Mouse (Mus musculus) macrophage (primary cell): Measurements from ENCODE around the gene Trim31. TPM values are rescaled to one million over a fixed set of nuclear protein-coding genes. Genes with fewer than 3 reads are reported as not detected.
"Not testable (repeated sequence)": the region's sequence is repeated elsewhere in the genome, so short reads cannot be mapped to it uniquely, and the experiment has no call there.

Experiments used
- H3K27ac ChIP-seq: fragments of 350-480 bp; formaldehyde crosslinking; 2 replicates; pipeline ENCODE4 v1.9.0; 2021
- H3K36me3 ChIP-seq: fragments of 350-480 bp; formaldehyde crosslinking; 2 replicates; pipeline ENCODE4 v1.9.0; 2021; ENCODE audit errors: inconsistent target
- H3K4me3 ChIP-seq: fragments of 350-480 bp; formaldehyde crosslinking; 2 replicates; pipeline ENCODE4 v1.9.0; 2021; ENCODE audit errors: inconsistent target
- H3K79me2 ChIP-seq: fragments of 350-480 bp; formaldehyde crosslinking; 2 replicates; pipeline ENCODE4 v1.9.0; 2021; ENCODE audit errors: inconsistent target
- WGBS: methylation state at CpG from one replicate; pipeline ENCODE4 v1.1.7; 2026; ENCODE audit warnings: inconsistent platforms; ENCODE audit not compliant: missing documents; 5-methylcytosine and 5-hydroxymethylcytosine counted together
- polyA plus RNA-seq: library from polyadenylated mRNA; stranded (reverse); fragments of 250-400 nt; gene quantifications from 3 replicates; pipeline ENCODE4 v1.2.4, GENCODE M21; 2018; ENCODE audit warnings: inconsistent platforms

Trim31 gene
- polyA plus RNA-seq, 1 experiment from 2014 or later = not detected

DNA sequence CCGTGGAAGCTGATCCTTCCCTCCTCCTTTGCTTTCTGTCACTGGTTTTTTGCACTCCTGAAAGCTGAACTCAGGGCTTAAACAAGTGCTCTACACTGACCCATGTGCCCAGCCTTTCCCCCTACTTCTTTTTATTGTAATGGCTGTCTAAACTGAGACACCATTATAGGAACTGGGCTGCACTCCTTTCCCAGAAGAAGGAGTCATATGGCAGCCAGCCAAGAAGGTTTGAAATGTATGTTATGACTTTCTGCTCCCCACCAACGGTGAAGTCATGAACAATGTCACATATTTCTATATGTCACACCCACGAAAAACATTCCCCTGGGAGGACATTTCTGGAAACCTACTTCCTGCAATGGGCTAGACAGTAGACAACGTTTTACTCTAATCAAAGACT lies 23.3 kb upstream of the Trim31 start:
- H3K4me3 ChIP-seq = no peak overlapping the region

DNA sequence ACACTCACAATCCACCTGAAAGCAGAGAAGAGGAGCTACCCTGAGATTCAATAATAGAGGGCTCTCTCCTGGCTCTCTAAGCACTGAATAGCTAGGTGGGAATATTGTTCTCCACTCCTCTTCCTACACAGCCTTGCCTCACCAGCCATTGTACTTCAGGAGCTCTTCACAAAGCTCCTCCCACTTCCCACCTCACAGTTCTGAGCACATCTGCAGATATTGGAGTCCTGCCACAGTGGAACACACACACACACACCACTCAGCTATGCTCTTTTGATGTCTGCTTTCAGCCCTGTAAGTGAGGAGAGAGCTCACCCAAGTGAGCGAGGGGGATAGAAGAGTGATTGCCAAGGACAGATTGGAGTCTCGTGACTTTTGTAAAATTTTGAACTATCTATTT lies 14.6 kb upstream of the Trim31 start:
- Histone ChIP-seq H3K36me3 (no peaks in the 10 kb centered on the region), H3K79me2 (no peaks in the 10 kb centered on the region), H3K27ac (no peak overlapping the region), H3K4me3 (no peak overlapping the region)
- 79% methylated on average over 2 of the region's 2 CpGs for WGBS

More for the DNA sequence above, 23.3 kb upstream of the Trim31 start:
- no peaks in the 10 kb centered on the region for H3K79me2 ChIP-seq
- WGBS = 67% methylated on average over 4 of the region's 4 CpGs
- H3K36me3 ChIP-seq = no peaks in the 10 kb centered on the region
- H3K27ac ChIP-seq = no peak overlapping the region

DNA sequence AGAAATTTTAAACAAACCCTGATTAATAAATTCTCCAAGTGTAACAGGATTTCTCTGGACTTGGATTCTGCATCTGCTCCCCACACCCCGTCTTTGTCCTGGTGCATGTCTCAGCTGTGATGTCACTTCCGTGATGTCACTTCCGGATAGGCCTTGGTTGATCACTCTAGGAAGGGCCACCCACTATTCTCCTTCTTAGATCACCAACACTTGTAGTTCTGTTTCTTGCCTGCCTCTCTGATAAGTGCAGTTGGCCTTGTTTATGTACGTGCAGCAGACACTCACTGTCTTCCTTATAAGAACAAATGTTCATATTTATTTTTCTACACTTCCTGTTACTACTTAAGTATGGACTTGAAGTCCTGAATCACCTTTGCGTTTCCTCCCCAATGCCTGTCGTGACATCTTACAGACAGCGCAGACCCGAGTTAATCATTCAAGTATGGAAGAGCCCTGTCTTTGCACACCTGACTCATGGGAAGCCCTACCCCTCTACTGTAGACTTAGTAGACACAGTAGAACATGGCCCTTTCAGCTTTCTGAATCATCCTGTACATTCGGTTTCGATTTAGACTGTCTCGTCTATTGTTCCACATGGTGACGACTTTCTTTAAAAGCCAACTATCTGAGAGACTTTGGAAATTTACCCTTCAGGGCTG lies 12.7 kb upstream of the Trim31 start:
- no peak overlapping the region for H3K4me3 ChIP-seq
- no peaks in the 10 kb centered on the region for H3K79me2 ChIP-seq
- 92% methylated on average over 12 of the region's 12 CpGs for WGBS
- no peak overlapping the region for H3K27ac ChIP-seq
- H3K36me3 ChIP-seq = no peaks in the 10 kb centered on the region

DNA sequence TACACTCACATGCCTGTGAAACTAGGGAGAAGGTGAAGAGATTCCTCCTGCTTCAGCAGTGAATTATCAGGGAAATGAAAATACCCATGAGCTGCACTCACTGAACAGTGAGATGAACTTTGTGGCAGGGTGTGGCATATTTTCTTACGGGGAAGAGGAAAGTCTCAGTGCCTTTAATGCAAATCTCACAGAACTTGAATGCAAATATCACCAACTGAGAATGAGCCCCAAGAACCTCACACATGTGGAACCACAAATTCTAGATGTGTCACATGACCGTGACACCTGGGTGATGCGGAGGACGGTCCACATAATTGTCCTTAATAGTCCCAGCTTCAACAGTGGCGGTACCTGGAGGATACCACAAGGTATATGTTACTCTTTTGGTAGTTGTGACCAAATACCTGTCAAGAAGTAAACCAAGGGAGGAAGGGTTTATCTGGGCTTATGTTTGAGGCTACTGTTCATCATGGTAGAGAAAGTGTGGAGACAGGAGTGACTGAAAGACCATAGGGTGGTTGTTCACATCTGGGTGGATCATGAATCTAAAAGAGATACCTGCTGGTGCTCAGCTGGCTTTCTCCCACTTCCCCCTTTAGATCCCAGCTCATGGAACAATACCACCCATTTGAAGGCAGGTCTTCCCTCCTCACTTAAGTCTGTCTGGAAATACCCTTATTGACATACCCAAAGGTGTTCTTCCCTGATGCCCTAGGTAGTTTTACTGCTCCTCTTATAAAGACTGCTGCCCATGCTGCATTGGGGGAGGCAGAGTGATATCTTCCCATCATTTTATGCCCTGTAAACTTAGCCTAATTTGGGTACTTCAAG lies 7.6 kb upstream of the Trim31 start, which contains the start of gene Trim40:
Gene Trim40 (minus strand): TSS at position 51 of the 831 bp plus-strand sequence.
- no peaks in the 10 kb centered on the region for H3K36me3 ChIP-seq
- no peak within 1 kb of the TSS for H3K4me3 ChIP-seq
- H3K79me2 ChIP-seq = no peaks in the 10 kb centered on the region
- no peak within 1 kb of the TSS for H3K27ac ChIP-seq
- 79% methylated on average over 5 of the region's 5 CpGs for WGBS

DNA sequence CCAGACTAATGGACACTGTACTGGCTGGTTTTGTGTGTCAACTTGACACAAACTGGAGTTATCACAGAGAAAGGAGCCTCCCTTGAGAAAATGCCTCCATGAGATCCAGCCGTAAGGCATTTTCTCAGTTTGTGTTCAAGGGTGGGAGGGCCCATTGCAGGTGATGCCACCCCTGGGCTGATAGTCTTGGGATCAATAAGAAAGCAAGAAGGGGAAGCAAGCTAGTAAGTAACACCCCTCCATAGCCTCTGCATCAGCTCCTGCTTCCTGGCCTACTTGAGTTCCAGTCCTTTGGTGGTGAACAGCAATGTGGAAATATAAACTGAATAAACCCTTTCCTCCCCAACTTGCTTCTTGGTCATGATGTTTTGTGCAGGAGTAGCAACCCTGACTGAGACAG lies 6.4 kb upstream of the Trim31 start:
- WGBS = 94% methylated on average over 1 of the region's 1 CpGs
- H3K27ac ChIP-seq, H3K4me3 ChIP-seq, H3K36me3 ChIP-seq, H3K79me2 ChIP-seq: not testable (repeated sequence)

DNA sequence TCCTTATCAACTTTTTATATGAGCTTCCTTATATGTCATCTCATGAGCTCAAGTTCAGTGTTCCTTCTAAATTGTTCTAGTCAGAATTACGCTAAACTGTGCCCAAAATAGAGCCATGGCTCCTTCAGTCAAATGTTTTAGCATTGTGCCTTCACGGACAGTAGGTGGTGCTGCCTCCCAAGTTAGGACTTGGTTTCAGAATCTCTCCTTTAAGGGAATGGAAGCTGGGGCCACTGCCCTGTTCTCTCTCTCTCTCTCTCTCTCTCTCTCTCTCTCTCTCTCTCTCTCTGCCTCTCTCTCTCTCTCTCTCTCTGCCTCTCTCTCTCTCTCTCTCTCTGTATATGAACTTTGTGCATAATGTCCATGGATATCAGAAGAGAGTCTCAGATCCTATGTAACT lies 5.6 kb upstream of the Trim31 start:
- no peak overlapping the region for H3K4me3 ChIP-seq
- H3K27ac ChIP-seq = no peak overlapping the region
- no peaks in the 10 kb centered on the region for H3K79me2 ChIP-seq
- H3K36me3 ChIP-seq = no peaks in the 10 kb centered on the region
- 3% methylated on average over 2 of the region's 2 CpGs for WGBS

DNA sequence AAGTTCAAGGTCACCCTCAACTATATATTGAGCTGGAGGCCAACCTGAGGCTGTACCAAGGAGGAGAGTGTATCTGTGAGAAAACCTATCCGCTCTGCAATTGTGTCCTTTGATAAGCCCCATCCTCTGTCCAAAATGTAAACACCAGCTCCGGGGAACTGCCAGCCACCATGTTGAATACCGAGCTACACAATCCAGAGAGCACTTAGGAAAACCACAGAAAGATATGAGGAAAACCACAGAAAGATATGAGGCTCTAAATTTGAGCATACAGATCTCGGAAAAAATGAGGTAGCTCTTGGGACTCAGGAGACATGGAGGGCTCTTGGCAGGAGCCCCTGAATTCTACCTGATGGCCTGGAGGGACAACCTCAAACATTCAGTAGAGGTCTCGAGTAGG lies 4.5 kb upstream of the Trim31 start:
- Histone ChIP-seq H3K36me3 (no peaks in the 10 kb centered on the region), H3K4me3 (no peak overlapping the region), H3K27ac (no peak overlapping the region), H3K79me2 (no peaks in the 10 kb centered on the region)
- WGBS = 53% methylated on average over 5 of the region's 5 CpGs

DNA sequence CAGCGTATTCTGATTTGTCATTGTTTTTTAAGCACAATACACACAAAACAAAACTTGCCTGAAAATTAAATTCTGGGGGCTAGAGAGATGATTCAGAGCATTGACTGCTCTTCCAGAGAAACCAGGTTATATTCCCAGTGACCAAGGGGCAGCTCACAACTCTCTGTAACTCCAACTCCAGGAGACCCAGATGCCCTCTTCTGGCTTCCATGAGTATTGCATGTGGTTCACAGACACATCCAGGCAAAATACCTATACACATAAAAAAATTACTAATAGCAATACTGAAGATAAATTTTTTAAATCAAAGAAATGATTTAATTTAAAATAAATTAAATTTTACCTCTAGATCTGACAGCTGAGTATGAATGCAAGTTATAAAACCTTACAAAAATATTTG lies 1.3 kb upstream of the Trim31 start:
- H3K79me2 ChIP-seq = no peaks in the 10 kb centered on the region
- 89% methylated on average over 1 of the region's 1 CpGs for WGBS
- H3K4me3 ChIP-seq = no peak overlapping the region
- no peak overlapping the region for H3K27ac ChIP-seq
- no peaks in the 10 kb centered on the region for H3K36me3 ChIP-seq

DNA sequence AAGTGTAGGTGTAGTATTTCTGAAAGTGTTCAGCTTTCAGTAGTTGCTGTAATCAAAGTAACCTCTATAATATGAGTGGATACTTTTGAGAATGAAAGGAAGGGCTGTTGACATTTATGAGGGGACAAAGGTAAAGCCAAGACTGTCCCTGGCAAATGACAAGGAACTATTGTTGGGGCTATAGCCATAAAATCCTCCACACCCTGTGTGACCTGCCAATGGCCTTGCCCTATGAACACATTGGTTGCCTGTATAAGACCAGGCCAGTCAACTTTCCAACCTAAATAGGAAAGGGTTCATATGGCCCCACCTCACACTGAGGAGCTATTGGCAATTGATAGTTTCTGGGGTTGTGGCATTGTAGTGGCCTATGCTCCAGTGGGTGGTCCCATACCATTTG lies 853 bp upstream of the Trim31 start:
- Histone ChIP-seq H3K27ac (no peak overlapping the region), H3K36me3 (no peaks in the 10 kb centered on the region), H3K4me3 (no peak overlapping the region), H3K79me2 (no peaks in the 10 kb centered on the region)

DNA sequence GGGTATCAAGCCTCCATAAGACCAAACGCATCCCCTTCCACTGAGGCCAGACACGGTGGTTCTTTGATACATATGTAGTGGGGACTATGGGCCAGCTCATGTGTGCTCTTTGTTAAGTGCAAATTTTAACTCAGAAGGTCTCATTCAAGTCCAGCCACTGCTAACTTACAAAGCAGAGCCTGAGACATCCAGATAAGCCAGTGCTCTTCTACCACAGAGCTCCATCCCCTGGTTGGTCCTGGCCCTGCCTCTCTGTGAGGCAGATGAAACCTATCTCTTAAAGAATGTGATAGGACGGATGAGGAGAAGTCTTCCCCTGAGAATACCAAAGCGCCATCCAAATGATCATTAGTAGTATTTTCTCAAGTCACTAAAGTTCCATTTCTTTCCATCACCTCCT lies 1.5 kb downstream of the Trim31 start:
- no peak overlapping the region for H3K27ac ChIP-seq
- H3K36me3 ChIP-seq = no peaks in the 10 kb centered on the region
- no peaks in the 10 kb centered on the region for H3K79me2 ChIP-seq
- no peak overlapping the region for H3K4me3 ChIP-seq
- WGBS = 94% methylated on average over 4 of the region's 4 CpGs

DNA sequence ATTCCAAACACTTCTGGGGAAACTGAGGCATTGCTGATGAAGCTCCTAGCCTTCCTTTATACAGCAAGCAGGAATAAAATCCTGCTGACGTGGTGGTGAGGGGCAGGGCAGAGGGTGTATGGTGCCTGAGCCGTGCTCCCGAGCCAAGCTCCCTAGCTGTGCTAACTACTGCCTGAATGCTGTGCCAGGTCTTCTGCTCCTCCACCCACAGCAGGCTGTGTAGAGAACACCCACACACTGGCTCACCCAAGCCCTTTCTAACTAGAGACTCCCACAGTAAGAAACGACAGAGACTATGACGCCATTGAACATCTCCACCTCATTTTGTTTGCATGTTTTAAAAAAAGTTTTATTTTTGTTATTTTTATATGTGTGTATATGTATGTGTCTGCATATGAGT lies 2.1 kb downstream of the Trim31 start:
- Histone ChIP-seq H3K4me3 (no peak overlapping the region), H3K36me3 (no peaks in the 10 kb centered on the region), H3K79me2 (no peaks in the 10 kb centered on the region), H3K27ac (no peak overlapping the region)
- WGBS = 91% methylated on average over 5 of the region's 5 CpGs

DNA sequence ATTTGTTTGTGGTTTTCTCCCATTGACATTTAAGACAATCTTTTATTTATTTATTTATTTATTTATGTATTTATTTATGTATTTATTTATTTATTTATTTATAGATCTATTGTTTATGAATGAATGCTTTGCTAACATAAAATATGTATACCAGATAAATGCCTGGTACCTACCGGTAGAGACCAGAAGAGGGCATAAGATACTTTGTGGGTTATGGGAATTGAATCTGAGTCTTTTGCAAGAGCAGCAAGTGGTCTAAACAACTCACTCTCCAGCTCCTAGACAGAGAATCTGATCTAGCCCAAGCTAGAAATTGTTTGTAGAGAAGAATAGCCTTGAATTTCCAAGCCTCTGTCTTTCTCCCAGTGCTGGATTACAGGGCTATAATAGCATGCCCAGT lies 2.8 kb downstream of the Trim31 start:
- Histone ChIP-seq H3K27ac (no peak overlapping the region), H3K79me2 (no peaks in the 10 kb centered on the region), H3K4me3 (no peak overlapping the region), H3K36me3 (no peaks in the 10 kb centered on the region)
- 42% methylated on average over 1 of the region's 1 CpGs for WGBS

DNA sequence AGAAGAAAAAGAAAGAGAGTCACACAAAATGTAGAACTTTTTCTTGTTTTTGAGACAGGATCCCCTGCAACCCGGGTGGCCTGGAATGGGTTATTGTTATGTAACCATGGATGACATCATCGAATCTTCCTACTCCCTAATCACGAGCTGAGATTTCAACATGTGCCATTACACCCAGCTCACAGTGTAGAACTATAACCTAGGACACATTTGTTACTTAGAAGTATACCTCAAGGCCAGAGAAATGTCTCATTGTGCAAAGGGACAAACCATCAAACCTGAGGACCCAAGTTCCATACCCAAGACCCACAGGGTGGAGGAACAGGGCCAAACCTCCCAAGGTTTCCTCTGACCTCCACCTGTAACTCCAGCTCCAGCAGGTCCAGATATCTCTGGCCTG lies 5.7 kb downstream of the Trim31 start:
- 37% methylated on average over 3 of the region's 3 CpGs for WGBS
- Histone ChIP-seq H3K4me3 (no peak overlapping the region), H3K36me3 (no peaks in the 10 kb centered on the region), H3K79me2 (no peaks in the 10 kb centered on the region), H3K27ac (no peak overlapping the region)

DNA sequence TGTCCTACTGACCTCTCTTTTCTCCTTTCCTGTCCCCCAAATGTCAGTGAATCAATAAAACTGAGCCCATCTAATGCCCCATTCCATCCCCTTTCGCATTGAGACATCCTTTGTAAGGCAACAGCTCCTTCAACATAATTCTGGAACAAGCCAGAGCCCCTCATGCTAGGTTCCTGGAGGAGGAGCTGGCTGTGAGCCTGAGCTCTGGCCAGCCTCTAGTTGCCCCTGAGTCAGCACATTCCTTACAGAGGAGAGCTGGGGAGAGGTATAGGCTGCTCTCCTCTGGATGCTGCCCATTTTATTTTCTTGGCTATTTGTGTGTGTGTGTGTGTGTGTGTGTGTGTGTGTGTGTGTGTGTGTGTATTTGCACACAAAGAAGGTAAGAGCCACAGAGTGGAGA lies 10.3 kb downstream of the Trim31 start:
- no peak overlapping the region for H3K27ac ChIP-seq
- H3K79me2 ChIP-seq = no peaks in the 10 kb centered on the region
- no peak overlapping the region for H3K4me3 ChIP-seq
- H3K36me3 ChIP-seq = no peaks in the 10 kb centered on the region
- 31% methylated on average over 1 of the region's 1 CpGs for WGBS

DNA sequence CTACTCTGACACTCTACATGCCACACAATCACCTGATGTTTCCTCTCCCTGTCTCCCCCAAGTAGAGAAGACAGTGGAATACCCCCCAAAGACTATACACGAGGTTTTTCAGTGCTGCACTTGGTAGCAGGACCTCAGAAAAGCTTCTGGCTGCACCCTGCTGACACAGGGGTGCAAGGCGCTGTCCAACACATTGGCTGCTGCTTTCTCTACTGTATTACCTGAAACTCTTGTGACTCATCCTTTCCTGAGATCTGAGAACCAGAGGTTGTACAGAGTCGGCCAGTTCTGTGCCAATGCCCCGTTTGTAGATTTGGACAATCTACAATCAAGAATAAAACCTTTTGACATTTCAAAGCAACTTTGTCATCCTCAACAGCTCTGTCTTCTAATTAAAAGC lies 11.9 kb downstream of the Trim31 start:
- Histone ChIP-seq H3K79me2 (no peaks in the 10 kb centered on the region), H3K36me3 (no peaks in the 10 kb centered on the region), H3K4me3 (no peak overlapping the region), H3K27ac (no peak overlapping the region)
- 70% methylated on average over 4 of the region's 4 CpGs for WGBS
